Comparison of ENCODE assay signal across 9 mouse cellular contexts in genomic region chr10:60290026-60290738, GRCm38 (mm10). TPM values are rescaled to one million over a fixed set of nuclear protein-coding genes. Genes with fewer than 3 reads are reported as not detected.
DNase-seq lines count a peak whose midpoint lies in the region; ATAC-seq and TF ChIP-seq lines count a peak whose summit lies in the region.
"Had no signal": no experiment of that assay in that cellular context is flagged by ENCODE, and none has a peak within 500 bp of the region (broad histone marks: within the 10 kb centered on the region; RNA-seq: fewer than 3 reads in every experiment).

No protein-coding gene starts in this region.

- intact Hi-C loops in heart, postnatal 10 days (cut with DNase I) = no loop called here

- H3K27me3 ChIP-seq in heart, embryonic 10.5 days (ENCODE audit: insufficient read depth, poor library complexity, severe bottlenecking) = no peaks in the 10 kb centered on the region
- H3K27me3 ChIP-seq in midbrain, embryonic 11.5 days (ENCODE audit: control insufficient read depth, insufficient read depth, low read length) = no peaks in the 10 kb centered on the region
- no peaks in the 10 kb centered on the region for H3K27me3 ChIP-seq in midbrain, postnatal 0 days (ENCODE audit: insufficient read depth, low read length)
- H3K27me3 ChIP-seq in embryonic facial prominence, embryonic 10.5 days (replicated peaks; ENCODE audit: low read depth, poor library complexity, severe bottlenecking) = no peaks in the 10 kb centered on the region
- H3K27me3 ChIP-seq in forebrain, postnatal 0 days (ENCODE audit: insufficient read depth, low read length) = no peaks in the 10 kb centered on the region

- H3K4me3 ChIP-seq in heart, embryonic 10.5 days = no peak overlapping the region; the same call in 1 of the 2 replicates
- no peak overlapping the region for H3K4me3 ChIP-seq in midbrain, embryonic 11.5 days (ENCODE audit: low read depth, low read length)
- no peak overlapping the region for H3K4me3 ChIP-seq in midbrain, postnatal 0 days (ENCODE audit: low read depth, low read length)
- no peak overlapping the region for H3K4me3 ChIP-seq in embryonic facial prominence, embryonic 10.5 days
- no peak overlapping the region for H3K4me3 ChIP-seq in forebrain, postnatal 0 days (ENCODE audit: low read depth, low read length)
- H3K4me3 ChIP-seq: hindbrain, embryonic 10.5 days had no signal

- H3K36me3 ChIP-seq in heart, embryonic 10.5 days = peaks cover 33% of the 10 kb centered on the region
- H3K36me3 ChIP-seq in midbrain, embryonic 11.5 days (ENCODE audit: control insufficient read depth, insufficient read depth, low read length) = peaks cover 13% of the 10 kb centered on the region; the same call in 1 of the 2 replicates
- peaks cover 25% of the 10 kb centered on the region for H3K36me3 ChIP-seq in midbrain, postnatal 0 days (ENCODE audit: insufficient read depth, low read length)
- peaks cover 41% of the 10 kb centered on the region for H3K36me3 ChIP-seq in embryonic facial prominence, embryonic 10.5 days (replicated peaks)
- peaks cover 34% of the 10 kb centered on the region for H3K36me3 ChIP-seq in forebrain, postnatal 0 days (ENCODE audit: insufficient read depth)

- TF ChIP-seq CTCF in midbrain, postnatal 0 days (IDR thresholded peaks at IDR 0.05) = no peak
- TF ChIP-seq CTCF in forebrain, postnatal 0 days (IDR thresholded peaks at IDR 0.05; ENCODE audit: low read depth) = no peak

- 32% methylated on average over 7 of the region's 7 CpGs for WGBS in heart, embryonic 10.5 days
- 67% methylated on average over 7 of the region's 7 CpGs for WGBS in midbrain, embryonic 11.5 days
- WGBS in midbrain, postnatal 0 days = 67% methylated on average over 7 of the region's 7 CpGs
- 66% methylated on average over 7 of the region's 7 CpGs for WGBS in embryonic facial prominence, embryonic 10.5 days
- 72% methylated on average over 7 of the region's 7 CpGs for WGBS in forebrain, postnatal 0 days

- no peak for ATAC-seq in midbrain, embryonic 11.5 days (ENCODE audit: low FRiP score)
- no peak for ATAC-seq in midbrain, postnatal 0 days (ENCODE audit: low FRiP score)
- ATAC-seq in forebrain, postnatal 0 days = no peak

- H3K9ac ChIP-seq in midbrain, embryonic 11.5 days (ENCODE audit: low read length) = no peak overlapping the region
- H3K9ac ChIP-seq in midbrain, postnatal 0 days (replicated peaks; ENCODE audit: low read length, poor library complexity, severe bottlenecking) = no peak overlapping the region
- H3K9ac ChIP-seq in forebrain, postnatal 0 days = no peak overlapping the region

- peaks cover 62% of the 10 kb centered on the region for H3K4me1 ChIP-seq in heart, embryonic 10.5 days
- H3K4me1 ChIP-seq in midbrain, embryonic 11.5 days (ENCODE audit: control insufficient read depth, insufficient read depth, low read length) = peaks cover 23% of the 10 kb centered on the region
- H3K4me1 ChIP-seq in midbrain, postnatal 0 days (ENCODE audit: insufficient read depth, low read length) = peaks cover 16% of the 10 kb centered on the region
- peaks cover 48% of the 10 kb centered on the region for H3K4me1 ChIP-seq in embryonic facial prominence, embryonic 10.5 days
- peaks cover 23% of the 10 kb centered on the region for H3K4me1 ChIP-seq in forebrain, postnatal 0 days (ENCODE audit: insufficient read depth)

- no peaks in the 10 kb centered on the region for H3K9me3 ChIP-seq in heart, embryonic 10.5 days
- H3K9me3 ChIP-seq in midbrain, embryonic 11.5 days (ENCODE audit: control insufficient read depth, low read length) = no peaks in the 10 kb centered on the region
- no peaks in the 10 kb centered on the region for H3K9me3 ChIP-seq in midbrain, postnatal 0 days (ENCODE audit: low read length)
- no peaks in the 10 kb centered on the region for H3K9me3 ChIP-seq in embryonic facial prominence, embryonic 10.5 days
- no peaks in the 10 kb centered on the region for H3K9me3 ChIP-seq in forebrain, postnatal 0 days (ENCODE audit: low read length)
- H3K9me3 ChIP-seq: hindbrain, embryonic 10.5 days had no signal

- DNase-seq in heart, embryonic 10.5 days (ENCODE audit: low spot score) = no peak
- DNase-seq in heart, postnatal 10 days = no peak
- DNase-seq in midbrain, embryonic 11.5 days (ENCODE audit: low spot score, missing footprints) = peak; percentile 37
- DNase-seq in midbrain, postnatal 0 days (ENCODE audit: low spot score) = no peak
- DNase-seq in embryonic facial prominence, embryonic 10.5 days (ENCODE audit: low spot score) = no peak
- DNase-seq in naive thymus-derived CD4-positive, alpha-beta T cell, adult 2 months (ENCODE audit: low read depth) = peak; percentile 39
- DNase-seq in layer of hippocampus, adult 9-10 months (ENCODE audit: low spot score) = no peak
- no peak for DNase-seq in forebrain, postnatal 0 days

- H3K4me2 ChIP-seq in midbrain, embryonic 11.5 days = no peak overlapping the region
- H3K4me2 ChIP-seq in midbrain, postnatal 0 days (ENCODE audit: low read depth, low read length, poor library complexity, severe bottlenecking) = no peak overlapping the region
- no peak overlapping the region for H3K4me2 ChIP-seq in forebrain, postnatal 0 days (ENCODE audit: low read depth)

- H3K27ac ChIP-seq in heart, embryonic 10.5 days = peak overlapping the region; percentile 62; the same call in 1 of the 2 replicates
- H3K27ac ChIP-seq in midbrain, embryonic 11.5 days (ENCODE audit: low read depth, low read length) = no peak overlapping the region
- H3K27ac ChIP-seq in midbrain, postnatal 0 days (ENCODE audit: low read depth, low read length) = no peak overlapping the region
- peak overlapping the region; percentile 15 for H3K27ac ChIP-seq in embryonic facial prominence, embryonic 10.5 days (replicated peaks)
- H3K27ac ChIP-seq in forebrain, postnatal 0 days (ENCODE audit: low read depth, low read length) = no peak overlapping the region
- H3K27ac ChIP-seq: hindbrain, embryonic 10.5 days had no signal

RNA-seq across cellular contexts. Expression of gene Psap, which starts 12.8 kb away (rescaled TPM):
- polyA plus RNA-seq in heart, embryonic 10.5 days (2016; fragmentation: Nextera tagmentation; extraction: Ambion mirVana) = 74.3 and 75.2 TPM in 2 replicates
- total RNA-seq in heart, postnatal 10 days (2021) = 100 to 1,000 TPM; 806 to 812 TPM
- polyA plus RNA-seq in midbrain, embryonic 11.5 days (2014; fragmentation: Nextera tagmentation; extraction: Ambion mirVana) = 77.3 and 83.9 TPM in 2 replicates
- total RNA-seq in midbrain, postnatal 0 days (2014; rRNA removed) = 714 and 811 TPM in 2 replicates
- polyA plus RNA-seq in midbrain, postnatal 0 days (2015; fragmentation: Nextera tagmentation; extraction: Ambion mirVana) = 272 and 300 TPM in 2 replicates
- 47.1 and 49.0 TPM in 2 replicates for polyA plus RNA-seq in embryonic facial prominence, embryonic 10.5 days (2016; fragmentation: Nextera tagmentation; extraction: Ambion mirVana)
- 577 and 690 TPM in 2 replicates for total RNA-seq in forebrain, postnatal 0 days (2014; rRNA removed)
- polyA plus RNA-seq in forebrain, postnatal 0 days (2015; fragmentation: Nextera tagmentation; extraction: Ambion mirVana) = 229 and 259 TPM in 2 replicates

RNA-seq across cellular contexts. Expression of gene Vsir, which starts 56.5 kb away (rescaled TPM):
- polyA plus RNA-seq in heart, embryonic 10.5 days (2016; fragmentation: Nextera tagmentation; extraction: Ambion mirVana) = 1.4 and 2.2 TPM in 2 replicates
- 10 to 100 TPM; 20.4 to 27.3 TPM for total RNA-seq in heart, postnatal 10 days (2021)
- 1.7 and 2.3 TPM in 2 replicates for polyA plus RNA-seq in midbrain, embryonic 11.5 days (2014; fragmentation: Nextera tagmentation; extraction: Ambion mirVana)
- total RNA-seq in midbrain, postnatal 0 days (2014; rRNA removed) = 5.9 and 15.8 TPM in 2 replicates
- polyA plus RNA-seq in midbrain, postnatal 0 days (2015; fragmentation: Nextera tagmentation; extraction: Ambion mirVana) = 3.4 and 3.7 TPM in 2 replicates
- polyA plus RNA-seq in embryonic facial prominence, embryonic 10.5 days (2016; fragmentation: Nextera tagmentation; extraction: Ambion mirVana) = 2.3 and 2.6 TPM in 2 replicates
- 6.8 and 9.3 TPM in 2 replicates for total RNA-seq in forebrain, postnatal 0 days (2014; rRNA removed)
- polyA plus RNA-seq in forebrain, postnatal 0 days (2015; fragmentation: Nextera tagmentation; extraction: Ambion mirVana) = 2.5 TPM in 2 replicates

Comparison
In these comparisons a context has a peak if more than half of its experiments do, and no peak if none do; other contexts are left out.
1. DNase-seq: peak in midbrain, embryonic 11.5 days (single experiment) and naive thymus-derived CD4-positive, alpha-beta T cell, adult 2 months (single experiment); none in heart, embryonic 10.5 days (single experiment), heart, postnatal 10 days (0 of 2), midbrain, postnatal 0 days (single experiment), embryonic facial prominence, embryonic 10.5 days (single experiment), layer of hippocampus, adult 9-10 months (single experiment) and forebrain, postnatal 0 days (single experiment).
2. H3K27ac ChIP-seq: peak in heart, embryonic 10.5 days (single experiment) and embryonic facial prominence, embryonic 10.5 days (single experiment); none in midbrain, embryonic 11.5 days (single experiment), midbrain, postnatal 0 days (single experiment) and forebrain, postnatal 0 days (single experiment).